Comparison of ENCODE assay signal across 16 mouse cellular contexts in the genomic region with DNA sequence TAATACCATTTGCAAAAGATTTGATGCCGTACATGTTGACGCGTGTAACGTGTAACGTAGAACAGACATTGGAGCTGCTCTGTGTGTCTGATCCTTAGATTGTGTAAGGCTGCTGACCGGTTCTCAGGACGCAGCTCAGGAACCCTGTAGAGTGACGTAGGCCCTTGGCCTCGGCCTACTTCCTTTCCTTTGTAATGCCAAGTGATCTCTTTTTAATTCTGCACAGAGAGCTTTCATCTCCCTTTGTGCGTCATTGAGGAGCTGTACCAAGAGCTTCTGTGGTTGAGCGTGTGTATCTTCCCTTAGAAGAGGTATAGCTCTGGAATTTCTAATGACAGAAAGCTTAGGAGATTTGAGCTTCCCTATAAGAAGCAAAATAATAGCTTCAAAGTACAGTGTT.
A peak's percentile ranks its signal among the peaks of the same experiment; 100 is the strongest.
DNase-seq lines count a peak whose midpoint lies in the region.
"Had no signal": no experiment of that assay in that cellular context is flagged by ENCODE, and none has a peak within 500 bp of the region (broad histone marks: within the 10 kb centered on the region; RNA-seq: fewer than 3 reads in every experiment).

No protein-coding gene starts in this region.

- peak; percentile 43 for DNase-seq in adrenal gland, adult 8-10 months
- DNase-seq in adrenal gland, adult 18-20 months (ENCODE audit: low spot score in 2 of 2), result no peak
- DNase-seq in ES-CJ7 (ENCODE audit: low read depth, low spot score) (peak; percentile 76), R1 (ENCODE audit: low read depth, low spot score) (peak; percentile 85)
- no peak for DNase-seq in kidney, postnatal 4 days
- DNase-seq in natural killer cell, adult 2 months (ENCODE audit: low spot score in 2 of 2), result no peak
- DNase-seq: cerebellum, adult 11 months; cerebellum, adult 2 months; cerebellum, adult 9-11 months; cerebellum, postnatal 36 days; embryo, embryonic 11 days; gastrocnemius, postnatal 10 days; gastrocnemius, postnatal 36 days; heart, adult 2 months; heart, postnatal 14 days; kidney, adult 2 months had no signal

Comparison
In these comparisons a context has a peak if more than half of its experiments do, and no peak if none do; other contexts are left out.
1. DNase-seq: peak in adrenal gland, adult 8-10 months (single experiment), ES-CJ7 (single experiment) and R1 (single experiment); none in adrenal gland, adult 18-20 months (0 of 2), kidney, postnatal 4 days (0 of 2) and natural killer cell, adult 2 months (0 of 2).